In genomic region chr4:122968106-122968505, GRCm38 (mm10) we compare ENCODE assay signal across 24 mouse cellular contexts.
"Had no signal": no experiment of that assay in that cellular context is flagged by ENCODE, and none has a peak within 500 bp of the region (broad histone marks: within the 10 kb centered on the region; RNA-seq: fewer than 3 reads in every experiment).

No protein-coding gene starts in this region.

- H3K4me2 ChIP-seq: heart, embryonic 11.5 days; heart, embryonic 13.5 days; heart, embryonic 15.5 days; hindbrain, embryonic 13.5 days; hindbrain, embryonic 15.5 days; kidney, embryonic 15.5 days; limb, embryonic 12.5 days had no signal

- DNase-seq: gastrocnemius, postnatal 14 days; gastrocnemius, postnatal 36 days; heart, adult 11 months; heart, adult 2 months; heart, postnatal 14 days; heart, postnatal 36 days; kidney, adult 11 months; kidney, adult 2 months; kidney, adult 9 months; kidney, postnatal 14 days; kidney, postnatal 36 days; layer of hippocampus, adult 9-11 months; layer of hippocampus, postnatal 36 days had no signal

- H3K4me1 ChIP-seq: hindbrain, embryonic 15.5 days; kidney, embryonic 15.5 days had no signal

- H3K27ac ChIP-seq: heart, adult 2 months; heart, embryonic 13.5 days; heart, embryonic 15.5 days; hindbrain, embryonic 13.5 days; hindbrain, embryonic 15.5 days; hindbrain, postnatal 0 days; kidney, embryonic 15.5 days; kidney, postnatal 0 days; limb, embryonic 10.5 days; limb, embryonic 12.5 days had no signal

- ATAC-seq: hindbrain, postnatal 0 days; intestine, embryonic 16.5 days had no signal

- H3K4me3 ChIP-seq: heart, adult 2 months; heart, embryonic 13.5 days; heart, embryonic 15.5 days; hindbrain, embryonic 13.5 days; hindbrain, embryonic 15.5 days; kidney, embryonic 15.5 days; limb, embryonic 10.5 days; limb, embryonic 12.5 days had no signal

- H3K9ac ChIP-seq: heart, embryonic 13.5 days; heart, embryonic 15.5 days; hindbrain, embryonic 13.5 days; hindbrain, embryonic 15.5 days; kidney, embryonic 15.5 days; limb, embryonic 12.5 days had no signal

- H3K27me3 ChIP-seq: hindbrain, embryonic 13.5 days; hindbrain, embryonic 15.5 days; limb, embryonic 12.5 days had no signal

- H3K36me3 ChIP-seq: heart, embryonic 13.5 days; heart, embryonic 15.5 days; hindbrain, embryonic 13.5 days; hindbrain, embryonic 15.5 days; kidney, embryonic 15.5 days; limb, embryonic 10.5 days; limb, embryonic 12.5 days had no signal

- H3K9me3 ChIP-seq: heart, embryonic 13.5 days; heart, embryonic 15.5 days; hindbrain, embryonic 13.5 days; hindbrain, embryonic 15.5 days; kidney, embryonic 15.5 days; limb, embryonic 10.5 days; limb, embryonic 12.5 days had no signal
